Mouse (Mus musculus): Measurements from ENCODE around the gene Vamp2.
"Not testable (repeated sequence)": the region's sequence is repeated elsewhere in the genome, so short reads cannot be mapped to it uniquely, and the experiment has no call there.

The Vamp2 gene

DNA sequence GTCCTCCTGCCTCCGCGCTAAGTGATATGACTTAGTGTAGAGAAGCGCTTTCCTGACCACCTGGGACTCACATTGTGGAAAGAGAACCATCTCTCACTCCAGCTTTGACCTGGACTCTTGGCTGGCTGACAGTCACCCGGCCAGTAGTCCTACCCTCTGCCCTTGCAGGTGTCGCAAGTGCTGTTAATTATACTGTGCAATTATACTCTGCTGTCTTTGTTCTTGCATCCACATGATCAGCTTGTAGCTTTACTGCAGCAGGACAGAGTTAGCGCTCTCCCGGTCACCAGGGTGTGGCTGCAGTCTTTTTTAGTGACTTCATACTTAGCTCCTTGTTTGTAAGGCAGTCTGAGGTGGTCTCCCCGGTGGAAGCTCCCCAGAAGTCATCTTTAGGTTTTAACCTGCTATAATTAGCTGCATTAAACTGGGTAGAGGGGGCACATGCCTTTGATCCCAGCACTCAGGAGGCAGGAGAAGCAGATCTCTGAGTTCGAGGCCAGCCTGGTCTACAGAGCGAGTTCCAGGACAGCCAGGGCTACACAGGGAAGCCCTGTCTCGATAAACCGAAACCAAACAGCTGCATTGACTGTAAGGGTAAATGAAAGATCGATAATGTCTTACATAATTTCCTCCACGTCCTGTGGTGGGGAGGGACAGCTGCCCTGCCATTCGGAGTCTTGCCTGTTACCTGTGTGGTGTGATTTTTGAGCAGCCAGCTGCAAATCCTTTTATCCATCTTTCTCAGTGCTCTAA is 8.0 kb upstream of the Vamp2 start:
- in situ Hi-C loops (cut with MboI; ENCODE audit: low sequenced_read_pairs) = no loop called here

DNA sequence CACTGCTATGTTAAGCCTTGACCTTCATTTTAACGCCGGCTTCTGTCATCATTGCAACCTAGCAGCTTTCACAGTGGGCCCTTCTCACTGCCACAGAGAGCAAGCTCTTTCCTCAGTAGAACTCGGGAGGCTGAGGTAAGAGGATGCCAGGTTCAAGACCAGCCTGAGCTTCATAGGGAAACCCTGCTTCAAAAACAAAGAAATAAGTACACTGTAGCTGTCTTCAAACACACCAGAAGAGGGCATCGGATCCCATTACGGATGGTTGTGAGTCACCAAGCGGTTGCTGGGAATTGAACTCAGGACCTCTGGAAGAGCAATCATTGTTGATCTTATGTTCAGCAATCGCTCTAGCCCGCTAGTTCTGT is 7.5 kb upstream of the Vamp2 start:
- in situ Hi-C loops (cut with MboI; ENCODE audit: low sequenced_read_pairs) = no loop called here

- in situ Hi-C loops (cut with MboI; ENCODE audit: low sequenced_read_pairs) = no loop called here
Observed at GRCm38 (mm10) chr11:69081613-69082012, 6.7 kb upstream of the Vamp2 start.

DNA sequence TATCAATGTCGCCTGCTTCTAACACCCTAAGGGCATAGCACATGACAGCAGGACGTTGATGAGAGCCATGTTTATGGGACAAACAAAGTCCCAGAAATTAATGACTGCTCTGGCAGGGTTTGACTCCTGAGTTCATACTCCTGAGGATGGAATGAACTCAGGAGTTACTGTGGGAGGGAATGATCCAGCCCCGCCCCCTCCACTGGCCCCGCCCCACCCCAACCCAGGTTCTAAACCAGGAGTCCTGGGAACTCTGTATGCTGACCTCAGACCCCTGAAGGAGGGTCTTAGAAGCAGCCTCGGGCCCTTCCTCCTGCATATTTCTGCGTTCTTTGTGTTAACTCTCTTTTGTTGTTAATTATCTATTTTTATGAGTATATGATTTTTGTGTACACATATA is 2.7 kb upstream of the Vamp2 start:
- in situ Hi-C loops (cut with MboI; ENCODE audit: low sequenced_read_pairs) = no loop called here

GRCm38 (mm10) chr11:69086390-69086789 is 1.9 kb upstream of the Vamp2 start:
- in situ Hi-C loops (cut with MboI; ENCODE audit: low sequenced_read_pairs) = no loop called here

DNA sequence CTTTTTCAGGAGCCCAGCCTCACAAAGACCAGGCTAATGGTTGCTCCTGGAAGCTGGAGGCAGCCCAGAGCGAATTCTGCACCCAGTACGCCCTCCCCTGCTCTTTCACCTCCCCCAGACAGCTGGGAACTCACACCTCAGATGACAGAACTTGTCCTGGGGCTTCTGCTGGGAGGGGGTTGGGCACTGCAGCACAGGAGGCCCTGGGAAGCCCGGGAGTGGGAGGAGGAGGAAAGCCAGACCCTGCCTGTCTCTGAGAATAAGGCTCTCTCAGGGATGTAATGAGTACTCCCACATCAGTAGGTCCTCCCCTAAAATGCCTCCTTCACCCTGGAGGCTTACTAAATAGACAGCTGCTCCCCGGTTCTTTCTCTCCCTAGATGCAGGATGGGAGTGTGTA is 1.2 kb upstream of the Vamp2 start:
- in situ Hi-C loops (cut with MboI; ENCODE audit: low sequenced_read_pairs) = no loop called here

DNA sequence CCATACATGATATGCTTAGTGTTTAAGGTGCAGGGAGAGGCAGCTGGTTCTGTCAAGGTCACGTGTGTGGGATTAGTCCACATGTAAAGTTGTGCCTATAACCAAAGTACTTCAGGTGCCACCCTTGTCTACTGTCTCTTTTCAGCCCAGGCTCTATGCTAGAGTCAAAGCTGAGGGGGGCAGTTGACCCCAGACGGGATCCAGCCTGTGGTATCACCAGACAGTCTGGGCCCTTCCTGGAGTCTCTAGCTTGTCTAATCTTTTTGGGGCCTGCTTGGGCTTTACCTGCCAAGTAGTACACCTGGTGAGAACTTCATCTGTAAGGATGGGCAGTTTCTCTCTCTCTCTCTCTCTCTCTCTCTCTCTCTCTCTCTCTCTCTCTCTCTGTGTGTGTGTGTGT is 693 bp upstream of the Vamp2 start:
- in situ Hi-C loops (cut with MboI; ENCODE audit: low sequenced_read_pairs) = no loop called here

DNA sequence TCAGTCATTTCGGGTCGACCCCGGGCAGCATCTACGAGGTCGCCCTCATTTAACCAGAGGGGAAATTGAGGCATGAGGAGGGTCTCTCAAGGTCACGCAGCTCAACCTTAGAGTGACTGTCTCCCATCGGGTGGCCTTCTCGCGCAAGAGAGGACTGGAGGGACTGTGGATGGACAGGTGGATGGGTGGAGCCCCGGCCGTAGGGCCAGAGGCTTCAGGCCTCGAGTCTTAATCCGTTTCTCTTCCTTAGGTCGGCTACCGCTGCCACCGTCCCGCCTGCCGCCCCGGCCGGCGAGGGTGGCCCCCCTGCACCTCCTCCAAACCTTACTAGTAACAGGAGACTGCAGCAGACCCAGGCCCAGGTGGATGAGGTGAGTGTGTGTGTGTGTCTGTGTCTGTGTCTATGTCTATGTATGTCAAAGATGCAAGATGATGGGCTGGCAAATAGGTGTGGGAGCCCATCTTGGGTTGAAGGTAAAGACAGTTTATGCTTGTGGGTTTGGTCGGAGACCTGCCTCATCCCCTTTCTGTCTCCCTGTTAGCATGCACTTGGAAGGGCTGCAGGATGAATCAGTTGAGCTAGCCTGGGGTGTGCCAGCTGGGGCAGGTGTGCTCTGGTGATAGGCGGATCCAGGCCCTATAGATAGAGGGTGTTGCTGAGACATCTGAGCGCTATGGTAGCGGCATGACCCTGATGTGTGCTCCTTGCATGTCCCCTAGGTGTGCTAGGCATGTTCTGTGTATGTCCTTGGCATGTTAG is 746 bp downstream of the Vamp2 start:
- in situ Hi-C loops (cut with MboI; ENCODE audit: low sequenced_read_pairs) = no loop called here

DNA sequence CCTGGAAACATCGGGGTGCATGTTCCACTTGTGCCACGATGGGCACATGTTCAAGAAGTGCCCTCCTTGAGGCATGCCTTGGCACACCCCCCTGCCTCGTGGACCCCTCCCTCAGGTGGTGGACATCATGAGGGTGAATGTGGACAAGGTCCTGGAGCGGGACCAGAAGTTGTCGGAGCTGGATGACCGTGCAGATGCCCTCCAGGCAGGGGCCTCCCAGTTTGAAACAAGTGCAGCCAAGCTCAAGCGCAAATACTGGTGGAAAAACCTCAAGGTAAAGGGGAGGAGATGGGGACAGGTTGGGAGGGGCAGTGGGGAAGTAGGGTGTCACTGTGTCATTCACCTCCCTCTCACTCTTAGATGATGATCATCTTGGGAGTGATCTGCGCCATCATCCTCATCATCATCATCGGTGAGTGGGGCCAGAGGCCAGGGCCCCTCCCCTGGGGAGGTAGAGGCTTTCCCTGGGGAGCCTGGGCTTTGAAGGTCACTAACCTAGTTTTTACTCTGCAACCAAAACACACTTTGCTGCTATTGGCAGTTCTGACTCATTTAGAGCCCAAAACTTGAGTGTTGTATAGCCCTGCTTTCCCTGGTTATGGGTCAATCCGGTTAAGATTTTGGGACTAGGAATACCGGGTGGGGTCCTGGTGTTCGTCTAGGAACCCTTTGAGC is 1.5 kb downstream of the Vamp2 start:
- in situ Hi-C loops (cut with MboI; ENCODE audit: low sequenced_read_pairs) = no loop called here

DNA sequence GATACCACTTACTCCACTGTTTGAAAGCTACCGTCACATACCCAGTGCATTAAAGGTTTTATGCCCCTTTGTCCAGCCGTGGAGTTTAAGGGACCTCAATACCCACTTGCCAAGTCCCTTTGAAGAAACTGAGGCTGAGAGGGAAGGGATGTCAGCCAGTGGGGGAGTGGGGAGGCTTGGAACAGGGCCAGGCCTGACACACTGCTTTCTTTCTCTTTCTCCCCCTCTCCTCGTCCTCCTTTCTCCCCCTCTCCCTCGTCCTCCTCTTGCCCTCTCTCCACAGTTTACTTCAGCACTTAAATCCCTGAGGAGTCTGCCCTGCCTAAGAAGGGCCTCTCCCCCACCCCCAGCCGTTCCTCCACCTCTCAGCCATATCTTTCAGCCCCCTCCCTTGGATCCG is 2.1 kb downstream of the Vamp2 start:
- in situ Hi-C loops (cut with MboI; ENCODE audit: low sequenced_read_pairs) = no loop called here

DNA sequence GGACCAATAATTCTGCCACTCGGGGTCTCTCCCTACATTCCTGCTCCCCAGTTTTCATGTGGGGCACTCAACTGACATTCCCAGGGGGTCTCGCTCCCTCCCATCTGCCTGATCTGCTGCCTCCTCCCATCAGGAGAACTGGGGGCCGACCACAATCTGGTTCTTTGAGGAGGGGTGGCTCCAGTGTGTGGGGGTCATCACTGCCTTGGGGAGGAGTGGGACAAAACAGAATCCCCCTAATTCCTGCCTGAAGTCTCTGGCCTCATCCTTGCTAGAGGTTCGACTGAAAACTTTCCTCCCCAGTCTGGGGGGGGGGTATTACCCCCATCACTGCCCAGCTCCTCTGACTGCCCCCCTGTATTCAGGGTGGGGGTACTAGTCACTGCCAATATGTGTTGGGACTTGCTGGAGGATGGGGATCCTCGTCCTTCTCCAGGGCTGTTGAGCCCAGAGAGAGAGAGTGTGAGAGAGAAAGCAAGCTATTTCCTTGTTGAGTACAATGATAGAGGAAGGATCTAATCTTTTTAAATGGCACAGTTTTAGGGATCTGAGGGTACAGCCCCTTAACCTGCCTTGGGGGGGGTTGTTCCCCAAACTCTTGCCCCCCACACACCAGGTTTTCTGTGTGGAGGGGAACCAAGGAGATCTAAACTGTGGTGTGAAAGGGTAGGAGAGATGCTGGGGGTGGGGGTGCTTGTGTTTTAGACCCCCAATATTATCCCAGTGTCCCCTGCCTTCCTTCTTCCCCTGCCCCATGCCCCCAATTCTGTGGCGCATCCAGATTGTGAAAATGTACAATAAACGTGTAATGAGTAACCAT is 3.5 kb downstream of the Vamp2 start:
- in situ Hi-C loops (cut with MboI; ENCODE audit: low sequenced_read_pairs) = no loop called here

- in situ Hi-C loops (cut with MboI; ENCODE audit: low sequenced_read_pairs) = no loop called here
Observed at GRCm38 (mm10) chr11:69092386-69092751, 4.1 kb downstream of the Vamp2 start.

DNA sequence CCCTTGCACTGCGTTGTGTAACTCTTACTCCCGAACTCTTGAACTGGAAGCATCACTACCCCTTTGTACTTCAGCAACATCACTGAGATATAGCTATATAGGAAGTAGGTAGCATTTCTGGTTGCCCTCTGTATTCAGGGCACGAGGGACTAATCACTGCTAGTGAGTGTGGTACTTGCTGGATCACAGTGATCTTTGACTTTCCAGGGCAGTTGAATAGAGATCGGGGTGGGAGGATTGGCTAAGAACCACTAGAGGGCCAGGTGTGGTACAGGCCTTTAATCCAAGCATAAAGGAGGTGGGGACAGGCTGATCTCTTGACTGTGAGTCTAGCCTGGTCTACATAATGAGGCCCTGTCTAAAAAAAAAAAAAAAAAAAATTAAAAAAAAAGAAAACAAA is 4.6 kb downstream of the Vamp2 start:
- in situ Hi-C loops (cut with MboI; ENCODE audit: low sequenced_read_pairs) = no loop called here

GRCm38 (mm10) chr11:69093856-69094255 is 5.6 kb downstream of the Vamp2 start:
- in situ Hi-C loops (cut with MboI; ENCODE audit: low sequenced_read_pairs) = not testable (repeated sequence)

DNA sequence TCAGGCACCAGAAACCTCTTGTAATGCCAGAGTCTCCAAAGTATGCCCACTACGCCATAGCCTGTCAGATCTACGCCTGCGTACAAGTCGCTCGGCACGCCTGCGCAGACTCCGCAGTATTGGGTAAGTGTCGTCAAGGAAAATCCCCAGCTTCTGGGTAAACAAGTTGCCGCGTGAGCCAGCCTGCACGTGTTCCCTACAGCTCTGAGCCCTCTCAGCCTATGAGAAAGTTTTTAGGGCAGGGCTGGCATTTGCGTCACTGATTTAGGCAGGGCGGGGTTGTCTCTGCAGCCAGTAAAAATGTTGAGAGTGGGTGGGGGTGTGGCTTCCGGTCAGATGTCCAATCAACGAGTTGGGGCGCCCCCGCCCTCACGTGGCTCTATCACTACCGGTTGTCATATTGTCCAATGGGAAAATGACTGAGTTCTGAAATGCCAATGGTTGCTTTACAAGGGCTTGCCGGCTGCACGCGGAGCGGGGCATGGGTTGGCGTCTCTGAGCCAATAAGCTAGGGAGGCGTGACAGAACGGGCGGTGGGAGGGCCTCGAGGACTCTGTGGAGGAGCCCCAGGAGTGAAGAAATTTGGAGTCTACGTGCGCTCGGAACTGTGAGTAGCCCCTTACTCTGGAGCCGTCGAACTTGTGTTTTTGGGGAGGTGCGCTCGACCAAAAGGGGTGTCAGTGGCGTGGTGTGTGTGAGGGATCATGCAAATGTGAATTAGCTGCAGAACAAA is 6.6 kb downstream of the Vamp2 start, which contains the start of gene Per1:
Per1 (plus strand) TSS at position 521 of the 733 bp plus-strand sequence.
- in situ Hi-C loops (cut with MboI; ENCODE audit: low sequenced_read_pairs) = no loop called here

DNA sequence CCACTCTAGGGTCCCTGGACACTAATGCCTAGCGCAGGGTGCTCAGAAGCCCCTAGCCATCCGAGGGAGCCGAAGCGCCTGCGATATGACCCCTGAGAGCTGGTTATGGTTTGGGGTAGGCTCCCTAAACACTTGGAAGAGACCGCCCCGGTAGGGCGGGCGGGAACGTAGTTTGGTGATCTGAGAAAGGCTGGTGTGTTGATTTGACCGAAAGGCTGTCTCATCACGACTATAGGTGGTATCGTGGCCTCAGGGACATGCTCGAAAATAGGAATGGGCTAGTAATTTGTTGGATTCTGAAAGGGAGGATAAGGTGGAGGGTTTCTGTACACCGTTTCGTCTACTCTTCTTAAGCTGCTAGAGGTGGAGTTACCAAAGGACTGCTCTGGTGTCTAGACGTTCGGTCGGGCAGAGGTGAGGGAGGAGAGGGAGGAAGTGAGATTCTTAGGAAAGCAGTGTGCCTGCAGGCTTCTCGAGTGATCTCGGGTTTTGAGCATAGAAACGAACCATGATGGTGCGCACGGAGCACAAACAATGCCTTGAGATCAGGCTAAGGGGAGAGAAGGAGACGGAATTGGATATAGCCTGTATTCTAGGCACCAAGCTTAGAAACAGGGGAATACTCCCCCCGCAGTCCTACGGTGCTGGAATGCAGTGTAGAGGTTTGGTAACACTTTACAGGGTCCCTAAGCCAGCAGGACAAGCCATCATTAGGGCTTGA is 7.4 kb downstream of the Vamp2 start:
- in situ Hi-C loops (cut with MboI; ENCODE audit: low sequenced_read_pairs) = no loop called here

DNA sequence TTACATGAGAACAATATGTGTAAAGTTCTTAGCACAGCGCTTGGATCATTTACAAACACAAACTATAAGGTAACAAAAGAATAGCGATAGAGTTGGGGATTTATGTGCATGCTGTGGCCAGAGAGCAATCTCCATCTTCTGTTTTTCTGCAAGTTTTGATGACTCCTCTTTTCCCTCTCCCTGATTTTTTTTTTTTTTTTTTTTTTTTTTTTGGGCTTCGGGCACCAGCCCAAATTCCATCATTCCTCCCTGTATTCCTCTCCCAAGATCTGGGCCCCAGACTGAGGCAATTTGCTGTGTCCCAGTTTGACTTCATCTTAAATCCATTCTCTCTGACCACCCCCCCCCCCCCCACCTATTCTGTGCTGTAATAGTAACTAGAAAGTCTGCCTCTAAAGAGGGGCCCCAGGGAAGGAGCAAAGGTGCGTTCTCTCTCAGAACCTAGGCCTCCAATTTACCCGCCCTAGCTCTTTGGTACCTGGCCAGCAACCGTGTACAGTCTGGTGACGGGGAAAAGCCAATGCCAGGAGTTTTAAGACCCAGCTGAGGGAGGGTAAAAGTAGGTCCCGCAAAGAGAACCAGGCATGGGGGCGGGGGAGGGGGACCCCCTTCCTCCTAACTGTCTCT is 8.2 kb downstream of the Vamp2 start:
- in situ Hi-C loops (cut with MboI; ENCODE audit: low sequenced_read_pairs) = no loop called here

DNA sequence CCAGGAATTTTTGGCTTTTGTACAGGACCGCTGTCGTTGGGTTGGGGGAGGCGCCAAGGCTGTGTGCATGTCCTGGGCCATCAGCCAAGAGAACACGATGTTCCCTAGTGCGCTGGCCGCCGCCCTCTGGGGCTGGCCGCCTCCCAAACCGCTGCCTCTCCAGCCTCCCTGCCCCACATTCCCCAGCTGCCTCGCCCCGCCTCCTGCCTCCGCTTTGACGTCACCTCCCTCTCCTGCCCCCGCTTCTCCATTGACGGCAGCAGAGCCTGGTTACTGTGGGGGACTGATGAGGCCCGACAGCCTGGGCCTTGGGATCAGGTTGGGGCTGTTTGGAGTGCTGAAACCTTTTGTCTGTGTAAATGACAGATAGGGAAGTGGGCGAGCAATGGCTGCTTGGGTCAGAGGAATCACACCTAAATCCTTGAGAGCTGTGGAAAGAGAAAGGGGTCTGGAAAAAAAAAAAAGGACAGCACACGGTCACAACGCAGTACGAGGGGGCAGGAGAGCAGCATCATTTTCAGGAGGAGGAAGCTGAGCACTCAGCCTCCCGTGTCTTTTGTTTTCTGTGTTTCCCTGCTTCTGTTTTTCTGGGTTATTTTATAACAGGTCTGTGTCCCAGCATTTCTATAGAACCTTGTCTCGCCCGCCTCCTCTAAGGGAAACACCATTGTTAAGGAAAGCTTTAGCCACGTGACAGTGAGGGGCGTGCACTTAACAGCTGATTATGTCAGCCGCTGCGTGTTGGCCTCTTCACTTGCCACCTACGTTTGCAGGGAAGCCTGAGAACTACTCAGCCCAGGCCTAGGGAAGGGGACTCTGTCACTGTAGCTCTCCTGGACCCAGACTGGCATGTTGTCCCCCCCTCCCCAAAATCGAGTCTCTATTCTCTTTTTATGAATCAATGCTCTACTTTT is 9.0 kb downstream of the Vamp2 start:
- in situ Hi-C loops (cut with MboI; ENCODE audit: low sequenced_read_pairs) = no loop called here

Data from CH12F3 (cell line).